Mouse (Mus musculus) cerebellum, postnatal 10 days (tissue): ENCODE results near the gene Tm9sf1.

Experiments
- DNase-seq, 2 experiments: peaks; one replicate each; pipeline ENCODE4 v3.0.0; 2021; ENCODE audit warnings: mixed read lengths in 2 of 2

The Tm9sf1 gene

GRCm38 (mm10) chr14:55643060-55643907 lies at the start of gene Tm9sf1:
Gene Tm9sf1 (minus strand): TSS chr14:55643806.
- DNase-seq: peak; percentile 85 to 87

- DNase-seq: no peak
These were observed 45.8 kb upstream of the Tm9sf1 start for GRCm38 (mm10) chr14:55689433-55689832.

GRCm38 (mm10) chr14:55682118-55682493 lies 38.5 kb upstream of the Tm9sf1 start:
- no peak for DNase-seq

DNA sequence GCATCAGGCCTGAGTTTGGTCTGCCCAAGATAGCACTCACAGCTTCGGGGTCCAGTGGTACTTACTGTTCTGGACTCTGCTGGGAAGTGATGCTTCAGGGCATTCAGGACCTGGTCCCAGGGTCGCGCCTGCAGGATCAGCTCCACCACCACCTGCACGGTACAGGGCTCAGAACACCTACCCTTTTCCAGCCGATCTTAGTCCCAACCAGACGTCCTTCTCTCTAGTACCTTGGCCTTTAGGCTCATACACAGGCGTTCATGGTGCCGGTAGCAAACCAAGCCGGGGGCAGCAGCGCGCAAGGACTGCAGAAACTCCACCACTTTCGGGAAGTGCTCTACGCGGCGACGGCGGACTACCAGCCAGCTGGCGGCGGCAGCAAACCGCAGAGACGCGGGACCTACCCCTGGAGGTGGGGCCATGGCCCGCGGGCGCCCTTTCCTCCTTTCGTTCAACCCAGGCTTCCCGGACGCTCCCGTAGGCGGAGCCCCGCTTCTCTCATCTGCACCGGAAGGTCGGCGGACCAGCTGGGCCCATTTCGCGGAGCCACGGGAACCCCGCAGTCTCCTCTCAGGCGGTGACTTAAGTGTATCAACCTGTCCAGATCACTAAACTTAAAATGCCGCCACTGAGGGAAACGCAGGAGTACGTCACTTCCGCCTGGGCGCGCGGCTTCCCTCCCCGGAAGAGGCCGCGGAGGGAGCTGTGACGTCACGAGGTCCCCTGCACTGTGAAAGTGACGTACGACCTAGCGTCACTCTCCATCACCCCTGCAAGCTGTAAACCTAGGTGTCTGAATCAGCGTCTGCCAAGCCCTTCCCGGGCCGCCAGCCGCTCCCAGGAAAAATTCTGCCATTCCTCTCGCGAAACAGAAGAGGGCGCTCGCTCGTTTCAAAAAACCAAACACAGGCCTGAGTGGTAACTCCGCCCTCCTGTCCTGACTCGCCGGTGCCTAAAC lies 37.8 kb upstream of the Tm9sf1 start, which contains the start of gene Tinf2:
Tinf2 (minus strand) TSS at position 661 of the 958 bp plus-strand sequence.
- DNase-seq: peak; percentile 98

DNA sequence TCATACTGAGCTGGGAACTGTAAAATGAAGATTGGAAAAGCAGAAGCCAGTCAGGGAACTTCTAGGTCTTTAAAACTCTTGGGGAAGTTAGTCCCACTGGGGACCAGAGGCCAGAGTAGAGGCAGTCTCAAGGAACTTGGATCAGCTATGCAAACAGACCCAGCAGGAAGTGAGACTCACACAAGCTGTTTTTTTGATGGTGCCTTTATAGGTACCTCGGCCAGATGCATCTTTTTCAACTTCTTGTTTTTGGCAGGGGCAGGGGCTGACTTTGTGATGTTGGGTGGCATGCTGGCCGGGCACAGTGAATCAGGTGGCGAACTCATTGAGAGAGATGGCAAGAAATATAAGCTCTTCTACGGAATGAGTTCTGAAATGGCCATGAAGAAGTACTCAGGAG lies 34.0 kb upstream of the Tm9sf1 start:
- no peak for DNase-seq

DNA sequence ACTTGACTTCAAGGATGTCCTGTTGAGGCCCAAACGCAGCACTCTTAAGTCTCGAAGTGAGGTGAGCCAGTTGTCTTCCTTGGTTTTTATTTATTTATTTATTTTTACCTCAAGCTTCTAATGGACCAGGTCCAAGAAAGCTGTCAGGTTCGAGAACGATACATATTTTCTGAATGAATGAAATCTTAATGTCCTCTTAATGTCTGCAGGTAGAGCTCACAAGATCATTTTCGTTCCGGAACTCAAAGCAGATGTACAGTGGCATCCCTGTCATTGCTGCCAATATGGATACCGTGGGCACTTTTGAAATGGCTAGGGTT lies 29.1 kb upstream of the Tm9sf1 start:
- DNase-seq: peak in 1 of 2 experiments; percentile 21

DNA sequence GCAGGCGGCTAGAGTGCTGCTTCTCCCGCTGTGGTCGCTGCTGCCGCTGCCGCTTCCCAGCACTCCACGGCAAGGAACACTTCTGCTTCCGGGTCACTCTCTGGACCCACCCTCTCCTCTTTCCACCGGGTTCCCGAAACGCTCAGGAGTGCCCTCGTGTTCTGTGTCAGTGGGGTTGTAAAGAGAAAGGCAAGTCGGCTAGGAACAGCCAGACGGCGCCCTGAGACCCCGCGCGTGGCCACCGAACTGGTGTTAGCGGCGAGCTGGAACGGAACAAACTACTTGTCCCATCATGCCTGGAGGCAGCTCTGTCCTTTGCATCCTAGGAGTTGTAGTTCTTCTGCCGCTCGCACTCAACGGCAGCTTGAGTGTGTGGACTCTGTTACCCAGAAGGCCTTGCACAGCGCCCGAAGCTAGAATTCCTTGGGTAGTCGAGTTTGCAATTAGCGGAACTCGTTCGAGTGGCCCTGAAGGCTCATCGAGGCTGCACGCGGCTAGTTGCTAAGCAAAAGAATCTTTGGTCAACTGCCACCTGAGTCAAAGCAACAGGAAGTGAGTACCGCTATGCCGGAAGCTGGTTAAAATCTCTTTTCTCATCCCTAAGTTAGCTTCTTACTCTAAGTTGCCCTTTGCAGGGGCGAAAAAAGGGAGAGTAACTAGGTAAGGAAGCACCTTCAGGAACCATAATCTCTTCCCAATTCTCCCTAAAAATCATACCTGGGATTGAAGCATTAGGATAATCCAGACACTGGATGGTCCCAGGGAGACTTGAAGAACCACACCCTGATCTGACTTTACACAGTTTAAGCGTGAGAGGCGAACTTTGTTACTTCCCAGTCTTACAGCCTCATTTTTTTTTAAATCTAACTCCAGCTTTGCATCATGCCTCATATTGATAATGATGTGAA lies 28.5 kb upstream of the Tm9sf1 start, which contains the start of the genes Gmpr2 and Nedd8:
Gmpr2 (plus strand) TSS at position 109 of the 908 bp plus-strand sequence.
Nedd8 (minus strand) TSS at position 292 of the 908 bp plus-strand sequence.
- DNase-seq: peak; percentile 90 to 91

GRCm38 (mm10) chr14:55671486-55671832 lies 27.9 kb upstream of the Tm9sf1 start:
- no peak for DNase-seq

- no peak for DNase-seq
These were observed 17.0 kb upstream of the Tm9sf1 start for GRCm38 (mm10) chr14:55660636-55661035.

GRCm38 (mm10) chr14:55659960-55660573 lies 16.5 kb upstream of the Tm9sf1 start, which contains the start of gene Mdp1:
Gene Mdp1 (minus strand): TSS chr14:55660508.
- peak; percentile 88 to 89 for DNase-seq

DNA sequence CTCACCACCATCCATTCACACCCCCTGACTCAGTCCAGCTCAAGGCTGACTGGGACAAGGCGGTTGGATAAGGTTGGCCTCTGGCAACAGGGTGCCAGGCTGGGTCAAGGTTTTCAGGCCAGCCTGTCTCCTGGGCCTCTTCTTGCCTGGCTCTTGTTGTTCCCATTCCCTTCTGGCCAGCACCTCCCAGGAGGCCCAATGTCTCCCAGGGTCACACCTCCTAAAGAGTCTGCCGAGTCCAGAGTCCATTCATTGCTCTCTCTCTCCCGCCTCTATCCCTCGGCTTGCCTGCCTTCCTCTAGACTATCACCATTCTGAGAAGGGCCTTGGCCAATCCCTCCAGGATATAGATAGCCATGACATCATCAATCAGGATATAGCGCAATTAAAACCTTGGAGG lies 14.4 kb upstream of the Tm9sf1 start:
- no peak for DNase-seq

DNA sequence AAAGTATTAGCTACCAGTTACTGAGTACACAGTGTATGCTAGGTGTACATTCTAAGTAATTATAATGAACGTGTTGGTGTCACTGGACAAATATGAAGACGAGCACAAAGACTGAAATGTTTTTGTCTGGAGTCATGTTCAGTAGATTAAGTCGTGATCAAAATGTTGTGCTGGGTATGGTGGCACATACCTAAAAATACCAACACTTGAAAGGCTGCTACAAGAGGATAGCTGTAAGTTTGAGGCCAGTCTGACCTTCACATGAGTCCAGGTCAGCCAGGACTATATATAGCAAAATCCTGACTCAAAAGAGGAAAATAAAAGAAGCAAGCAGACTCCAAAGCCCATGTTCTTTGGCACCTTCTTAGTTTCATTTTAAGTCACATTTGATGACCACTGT lies 13.3 kb upstream of the Tm9sf1 start:
- DNase-seq: no peak

GRCm38 (mm10) chr14:55651528-55651927 lies 7.9 kb upstream of the Tm9sf1 start:
- DNase-seq: no peak

DNA sequence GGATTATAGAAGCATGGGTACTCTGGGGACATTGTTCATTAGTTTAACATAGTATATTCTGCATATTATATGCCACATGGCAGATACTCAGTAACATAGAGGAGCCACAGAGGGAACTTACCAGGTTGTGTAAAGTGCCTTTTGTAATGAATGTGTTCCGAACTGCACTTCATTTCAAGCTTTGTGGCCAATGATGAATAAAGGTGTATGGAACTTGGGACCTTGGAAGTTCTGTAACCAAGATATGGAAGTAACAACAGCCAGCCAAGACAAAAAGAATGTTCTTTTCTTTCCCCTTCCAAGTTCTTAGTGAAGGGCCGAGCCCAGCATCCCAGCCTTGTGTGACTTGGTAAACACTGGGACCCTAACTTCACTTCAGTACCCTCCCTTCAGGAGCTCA lies 6.3 kb upstream of the Tm9sf1 start, which contains the start of gene Tssk4:
Tssk4 (plus strand) TSS at position 301 of the 400 bp plus-strand sequence.
- DNase-seq: no peak

GRCm38 (mm10) chr14:55644261-55644888 lies 769 bp upstream of the Tm9sf1 start:
- DNase-seq: no peak

- no peak for DNase-seq
These were observed 937 bp downstream of the Tm9sf1 start for GRCm38 (mm10) chr14:55642679-55643059.

DNA sequence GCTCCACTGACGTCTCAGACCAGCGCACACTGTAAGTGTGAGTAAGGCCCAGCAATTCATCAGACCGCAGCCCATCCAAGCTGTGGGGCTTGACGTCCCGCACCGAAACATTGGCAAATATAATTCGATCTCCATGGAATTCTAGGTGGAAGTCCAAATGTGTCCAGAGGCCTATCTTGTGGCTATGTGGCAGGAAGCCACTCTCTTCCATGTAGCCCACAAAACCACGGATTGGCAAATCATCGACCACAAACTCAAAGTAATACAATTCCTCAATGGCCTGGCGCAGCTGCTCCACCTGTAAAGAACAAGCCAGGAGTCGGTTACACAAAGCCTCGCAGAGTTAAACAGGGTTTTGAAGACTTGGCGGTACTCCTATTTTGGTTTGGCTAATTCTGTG lies 2.3 kb downstream of the Tm9sf1 start:
- no peak for DNase-seq

DNA sequence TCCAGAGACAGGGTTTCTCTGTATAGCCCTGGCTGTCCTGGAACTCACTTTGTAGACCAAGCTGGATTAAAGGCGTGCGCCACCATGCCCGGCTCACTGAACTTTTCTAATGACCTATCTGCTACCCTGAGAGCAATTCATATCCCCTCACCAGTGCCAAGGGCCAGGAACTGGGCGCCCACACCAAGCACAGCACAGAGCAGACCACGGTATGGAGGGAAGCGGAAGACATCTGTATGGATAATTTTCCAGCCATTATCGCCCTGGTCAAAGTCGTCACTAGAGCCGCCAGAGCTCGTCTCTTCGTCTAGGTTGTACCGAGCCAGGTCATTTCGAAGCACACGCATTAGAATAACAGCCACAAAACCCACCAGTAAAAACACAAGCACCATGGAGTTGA lies 2.8 kb downstream of the Tm9sf1 start:
- DNase-seq: no peak

DNA sequence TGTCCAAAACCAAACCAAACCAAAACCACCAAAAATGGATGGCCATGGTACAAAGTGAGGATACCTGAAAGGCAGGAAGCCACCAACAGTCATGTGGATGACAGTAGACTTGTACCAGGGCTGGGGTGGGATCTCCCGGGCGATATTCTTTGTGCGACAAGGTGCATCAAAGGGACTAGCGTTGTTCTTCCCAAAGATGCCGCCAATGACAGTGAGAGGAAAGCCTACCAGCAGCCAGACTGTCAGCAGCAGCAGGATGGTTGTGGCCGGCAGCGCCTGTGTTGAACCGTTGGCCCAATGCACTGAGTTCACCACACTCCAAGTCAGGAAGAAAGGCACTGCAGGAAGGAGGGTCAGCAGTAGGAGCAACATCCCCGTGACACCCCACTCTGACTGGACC lies 5.8 kb downstream of the Tm9sf1 start, which contains the start of gene Gm49378:
Gm49378 (minus strand) TSS at position 101 of the 400 bp plus-strand sequence.
- DNase-seq: no peak

DNA sequence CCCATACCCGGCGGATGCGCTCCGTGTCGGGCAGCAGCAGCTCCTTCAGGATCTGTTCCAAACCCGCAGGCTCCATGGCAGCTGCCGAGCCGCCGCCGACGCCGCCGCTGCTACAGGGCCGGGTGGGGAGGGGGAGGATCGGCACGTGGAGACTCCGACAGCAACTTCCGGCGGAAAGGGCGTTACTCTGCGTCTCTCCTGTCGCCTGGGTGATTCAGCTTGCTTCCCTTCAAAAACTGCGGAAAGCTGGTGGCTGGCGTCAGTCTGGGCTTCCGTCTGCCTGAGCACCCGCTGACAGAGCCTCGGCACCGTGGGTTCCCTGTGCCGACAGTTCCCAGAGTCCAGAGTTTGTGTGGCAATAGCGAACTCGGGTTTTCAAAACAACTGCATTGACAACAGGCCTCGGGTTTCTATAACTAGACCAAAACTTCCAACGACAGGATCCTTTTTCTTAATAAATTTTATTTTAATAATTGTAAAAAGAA lies 8.0 kb downstream of the Tm9sf1 start, which contains the start of gene Ipo4:
Ipo4 (minus strand) TSS at position 435 of the 485 bp plus-strand sequence.
- DNase-seq: peak; percentile 92 to 93
